Mouse (Mus musculus) embryonic facial prominence, embryonic 14.5 days (tissue): ENCODE measurements around the gene Olfr1509. TPM values are rescaled to one million over a fixed set of nuclear protein-coding genes. Genes with fewer than 3 reads are reported as not detected.
"Not testable (repeated sequence)": the region's sequence is repeated elsewhere in the genome, so short reads cannot be mapped to it uniquely, and the experiment has no call there.

Experiments used
- ATAC-seq: fragments of 200-750 bp; cut with Nextera tagmentation; 2 replicates; pipeline ENCODE4 v1.8.0; 2017; ENCODE audit warnings: low read depth, moderate number of reproducible peaks, moderate TSS enrichment
- DNase-seq: peaks from one replicate; pipeline ENCODE4 v3.0.0-alpha.2; 2015; ENCODE audit warnings: low spot score
- H3K27ac ChIP-seq: fragments of 300-500 bp; sonication (generic); replicated peaks from 2 replicates; pipeline ENCODE4 v1.5.1; 2014; ENCODE audit warnings: low read depth, mild to moderate bottlenecking, low read length, moderate library complexity
- H3K27me3 ChIP-seq: fragments of 300-500 bp; sonication (generic); replicated peaks from 2 replicates; pipeline ENCODE4 v1.6.1; 2014; ENCODE audit warnings: low read length; ENCODE audit not compliant: control insufficient read depth, insufficient read depth
- H3K36me3 ChIP-seq: fragments of 300-500 bp; sonication (generic); 2 replicates; pipeline ENCODE4 v1.6.1; 2014; ENCODE audit warnings: low read length, mixed read lengths; ENCODE audit not compliant: control insufficient read depth, insufficient read depth
- H3K4me1 ChIP-seq: fragments of 300-500 bp; sonication (generic); 2 replicates; pipeline ENCODE4 v1.6.1; 2014; ENCODE audit warnings: antibody characterized with exemption, low read length; ENCODE audit not compliant: control insufficient read depth, insufficient read depth
- H3K4me2 ChIP-seq: fragments of 300-500 bp; sonication (generic); 2 replicates; pipeline ENCODE4 v1.6.1; 2014; ENCODE audit warnings: low read depth, mild to moderate bottlenecking, low read length, moderate library complexity, mixed read lengths
- H3K4me3 ChIP-seq: fragments of 300-500 bp; sonication (generic); 2 replicates; pipeline ENCODE4 v1.5.1; 2014; ENCODE audit warnings: low read depth, mild to moderate bottlenecking, low read length
- H3K9ac ChIP-seq: fragments of 300-500 bp; sonication (generic); 2 replicates; pipeline ENCODE4 v1.6.1; 2014; ENCODE audit warnings: low read depth, mild to moderate bottlenecking, low read length, moderate library complexity, mixed read lengths
- H3K9me3 ChIP-seq: fragments of 300-500 bp; sonication (generic); 2 replicates; pipeline ENCODE4 v1.6.1; 2016; ENCODE audit warnings: low read length; ENCODE audit not compliant: control insufficient read depth
- WGBS: fragments of 180-500 bp; shearing (Covaris S2); extraction: QIAGEN DNeasy Blood & Tissue Kit; methylation state at CpG from one replicate; pipeline ENCODE4 v1.1.7; 2014; 5-methylcytosine and 5-hydroxymethylcytosine counted together
- polyA plus RNA-seq: library from polyadenylated mRNA; unstranded; fragments of >200 nt; fragmentation: Nextera tagmentation; extraction: Ambion mirVana; gene quantifications from 2 replicates; pipeline ENCODE4 v1.2.1, GENCODE M21; 2014

Gene Olfr1509
- polyA plus RNA-seq: not detected in 2 replicates

DNA sequence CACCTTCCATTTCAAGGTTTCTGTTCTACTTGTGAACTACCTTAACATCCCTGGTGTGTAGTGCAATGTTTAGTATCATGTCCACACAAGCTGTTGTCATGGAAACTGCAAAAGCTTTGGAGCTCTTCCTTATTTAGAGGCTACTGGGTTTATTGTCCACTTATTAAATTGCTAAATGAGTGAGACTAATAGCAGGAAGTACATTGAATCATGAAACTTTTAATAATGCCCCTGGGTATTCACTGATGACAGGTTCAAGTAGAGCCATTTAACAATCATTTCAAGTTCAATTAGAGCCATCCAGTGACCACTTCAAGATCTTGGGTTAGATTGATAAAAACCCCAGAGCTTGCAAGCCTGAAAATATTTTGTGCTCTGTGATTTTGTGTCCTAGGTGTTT lies at the start of gene Olfr1509:
Gene Olfr1509 (plus strand): TSS at position 301 of the 400 bp plus-strand sequence.
- Histone ChIP-seq H3K36me3 (no peaks in the 10 kb centered on the region), H3K4me3 (no peak within 1 kb of the TSS), H3K27ac (no peak within 1 kb of the TSS), H3K4me2 (no peak within 1 kb of the TSS), H3K27me3 (no peaks in the 10 kb centered on the region), H3K9me3 (no peaks in the 10 kb centered on the region), H3K4me1 (no peaks in the 10 kb centered on the region), H3K9ac (no peak within 1 kb of the TSS)
- ATAC-seq: no peak
- no peak for DNase-seq

DNA sequence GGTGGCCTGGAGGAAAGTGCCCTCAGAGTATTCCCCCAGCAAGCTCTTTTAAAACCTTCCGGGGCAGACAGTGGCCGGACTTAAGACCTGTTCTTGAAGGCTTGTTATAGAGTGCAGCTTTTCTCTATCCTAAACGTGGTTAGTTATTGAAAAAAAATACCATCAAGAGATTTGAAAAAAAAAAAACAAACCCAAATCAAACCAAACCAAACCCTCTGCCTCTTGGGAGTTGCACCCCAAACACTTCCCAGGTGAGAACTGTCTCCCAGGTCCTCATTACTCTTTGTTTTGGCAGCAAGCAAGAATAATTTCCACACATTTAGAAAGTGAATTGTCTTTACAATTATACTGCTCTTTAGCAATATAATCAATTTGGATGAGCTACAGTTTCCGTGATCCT lies 45.5 kb upstream of the Olfr1509 start, which contains the start of gene Olfr1511:
Gene Olfr1511 (minus strand): TSS at position 101 of the 400 bp plus-strand sequence.
- 78% methylated on average over 4 of the region's 4 CpGs for WGBS
- H3K9ac ChIP-seq: no peak within 1 kb of the TSS
- H3K9me3 ChIP-seq: no peaks in the 10 kb centered on the region
- DNase-seq (no peak), ATAC-seq (no peak)
- no peaks in the 10 kb centered on the region for H3K27me3 ChIP-seq
- H3K27ac ChIP-seq: no peak within 1 kb of the TSS
- no peak within 1 kb of the TSS for H3K4me3 ChIP-seq
- H3K36me3 ChIP-seq: no peaks in the 10 kb centered on the region
- no peak within 1 kb of the TSS for H3K4me2 ChIP-seq
- H3K4me1 ChIP-seq: no peaks in the 10 kb centered on the region

DNA sequence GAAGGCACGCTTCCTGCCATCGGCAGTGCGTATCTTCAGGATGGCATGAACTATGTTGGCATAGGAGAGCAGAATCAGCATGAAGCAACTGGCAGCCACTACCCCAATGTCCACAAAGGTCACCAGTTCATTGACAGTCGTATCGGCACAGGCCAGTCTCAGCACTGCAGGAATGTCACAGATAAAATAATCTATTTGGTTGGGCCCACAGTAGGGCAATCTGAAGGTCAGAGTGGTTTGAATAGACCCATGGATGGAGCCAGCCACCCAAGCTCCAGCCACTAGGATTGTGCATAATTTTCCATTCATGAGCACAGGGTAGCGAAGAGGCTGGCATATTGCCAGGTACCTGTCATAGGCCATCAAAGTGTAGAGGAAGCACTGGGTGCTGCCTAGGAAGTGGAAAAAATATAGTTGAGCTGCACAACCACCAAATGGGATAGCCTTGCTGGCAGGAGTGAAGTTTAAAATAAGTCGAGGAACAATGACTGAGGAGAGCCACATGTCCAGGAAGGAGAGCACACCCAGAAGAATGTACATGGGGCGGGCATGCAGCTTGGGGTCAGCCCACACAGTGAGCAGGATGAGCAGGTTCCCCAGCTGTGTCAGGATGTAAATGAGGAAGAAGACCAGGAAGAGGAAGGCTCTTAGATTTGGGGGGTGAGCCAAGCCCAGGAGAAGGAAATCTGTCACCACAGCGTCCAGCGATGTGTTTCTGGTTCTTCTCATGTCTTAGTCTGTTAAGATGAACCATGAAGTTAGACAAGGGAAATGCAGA lies 32.5 kb upstream of the Olfr1509 start:
- not testable (repeated sequence) for H3K4me1 ChIP-seq, H3K4me3 ChIP-seq, H3K4me2 ChIP-seq, H3K36me3 ChIP-seq, DNase-seq, H3K27ac ChIP-seq, H3K9ac ChIP-seq, ATAC-seq, H3K9me3 ChIP-seq, H3K27me3 ChIP-seq
- 78% methylated on average over 7 of the region's 10 CpGs for WGBS

DNA sequence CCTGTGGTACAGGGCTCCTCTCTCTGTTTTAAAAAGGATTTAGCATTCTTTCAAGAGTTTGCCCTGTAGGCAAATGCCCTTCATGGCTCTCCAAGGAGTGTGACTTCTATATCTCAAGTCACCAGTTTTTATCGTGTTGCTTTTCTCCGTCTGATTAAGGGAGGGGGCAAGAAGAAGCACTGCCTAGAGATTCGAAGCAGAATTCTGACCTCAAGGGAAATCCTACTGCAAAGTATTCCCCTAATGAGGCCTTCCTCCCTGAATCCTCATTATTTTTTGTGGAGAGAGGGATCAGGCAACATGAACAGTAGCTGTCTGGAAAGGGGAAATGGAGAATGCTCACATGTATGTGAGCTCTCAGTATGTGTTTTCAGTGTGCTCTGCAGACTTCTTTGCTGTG lies 28.5 kb upstream of the Olfr1509 start, which contains the start of gene Olfr1510:
Gene Olfr1510 (minus strand): TSS at position 101 of the 400 bp plus-strand sequence.
- H3K27me3 ChIP-seq: no peaks in the 10 kb centered on the region
- H3K9me3 ChIP-seq: no peaks in the 10 kb centered on the region
- DNase-seq (no peak), ATAC-seq (no peak)
- no peak within 1 kb of the TSS for H3K27ac ChIP-seq
- H3K9ac ChIP-seq: no peak within 1 kb of the TSS
- no peak within 1 kb of the TSS for H3K4me3 ChIP-seq
- no peak within 1 kb of the TSS for H3K4me2 ChIP-seq
- no peaks in the 10 kb centered on the region for H3K4me1 ChIP-seq
- 81% methylated on average over 3 of the region's 3 CpGs for WGBS
- H3K36me3 ChIP-seq: no peaks in the 10 kb centered on the region

DNA sequence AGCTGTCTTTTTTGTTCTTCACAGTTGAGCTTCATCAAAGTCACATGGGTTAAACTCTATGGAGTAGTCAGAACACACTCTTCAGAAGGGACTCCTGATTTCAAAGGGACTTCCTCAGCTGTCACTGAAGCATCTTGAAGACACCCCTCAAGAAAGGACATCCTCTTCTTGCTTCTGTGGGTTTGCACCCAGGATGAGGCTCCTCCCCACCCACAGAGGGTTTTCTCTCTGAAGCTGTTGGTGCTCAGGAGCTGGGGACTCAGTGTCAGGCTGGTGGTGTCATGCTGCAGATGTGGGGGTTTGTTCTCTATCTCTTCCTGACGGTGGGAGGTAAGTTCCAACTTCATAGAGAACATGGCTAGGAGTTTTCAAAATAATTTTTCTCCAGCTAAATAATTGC lies 15.1 kb upstream of the Olfr1509 start:
- Histone ChIP-seq H3K9me3 (no peaks in the 10 kb centered on the region), H3K4me1 (no peaks in the 10 kb centered on the region), H3K4me2 (no peak overlapping the region), H3K27ac (no peak overlapping the region), H3K4me3 (no peak overlapping the region), H3K36me3 (no peaks in the 10 kb centered on the region), H3K9ac (no peak overlapping the region), H3K27me3 (no peaks in the 10 kb centered on the region)
- 87% methylated on average over 1 of the region's 1 CpGs for WGBS
- no peak for ATAC-seq
- DNase-seq: no peak

DNA sequence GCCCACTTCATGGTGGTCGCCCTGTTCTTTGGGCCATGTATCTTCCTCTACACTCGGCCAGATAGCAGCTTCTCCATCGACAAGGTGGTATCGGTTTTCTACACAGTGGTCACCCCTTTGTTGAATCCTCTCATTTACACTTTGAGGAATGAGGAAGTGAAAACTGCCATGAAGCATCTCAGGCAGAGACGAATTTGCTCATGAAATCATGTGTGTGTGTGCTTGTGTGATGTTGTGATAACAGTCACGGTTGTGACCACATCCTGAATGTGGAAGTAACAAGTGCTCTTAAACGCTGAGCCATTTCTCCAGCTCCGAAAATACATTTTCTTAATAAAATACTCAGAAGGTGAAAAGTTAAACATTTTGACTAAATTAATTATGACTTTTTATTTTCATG lies 8.3 kb downstream of the Olfr1509 start:
- Histone ChIP-seq H3K27ac (no peak overlapping the region), H3K9me3 (no peaks in the 10 kb centered on the region), H3K4me2 (no peak overlapping the region), H3K9ac (no peak overlapping the region), H3K36me3 (no peaks in the 10 kb centered on the region), H3K27me3 (no peaks in the 10 kb centered on the region), H3K4me3 (no peak overlapping the region), H3K4me1 (no peaks in the 10 kb centered on the region)
- 84% methylated on average over 8 of the region's 8 CpGs for WGBS
- ATAC-seq: no peak
- no peak for DNase-seq

DNA sequence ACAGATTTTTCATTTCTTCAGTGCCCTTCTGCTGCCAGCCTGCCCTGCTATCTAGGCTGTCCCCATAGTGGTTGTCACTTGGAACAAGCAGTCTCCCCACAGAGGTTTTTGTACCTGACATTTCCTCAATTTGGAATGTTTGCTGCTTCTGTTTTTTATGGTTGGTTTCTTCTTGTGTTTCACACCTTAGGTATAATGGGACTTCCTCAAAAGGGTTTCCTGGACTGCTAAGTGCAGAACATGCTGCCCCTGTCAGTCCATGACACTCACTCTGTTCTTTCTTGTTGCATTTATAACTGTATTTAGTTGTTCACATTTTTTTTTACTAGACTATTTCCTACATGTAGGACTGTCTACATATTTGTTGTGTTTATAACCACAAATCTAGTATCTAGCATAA lies 19.1 kb downstream of the Olfr1509 start:
- DNase-seq (no peak), ATAC-seq (no peak)
- Histone ChIP-seq H3K9me3 (peaks cover 5% of the 10 kb centered on the region; the same call in 1 of the 2 replicates), H3K4me2 (no peak overlapping the region), H3K4me1 (no peaks in the 10 kb centered on the region), H3K27ac (no peak overlapping the region), H3K36me3 (no peaks in the 10 kb centered on the region), H3K9ac (no peak overlapping the region), H3K27me3 (no peaks in the 10 kb centered on the region), H3K4me3 (no peak overlapping the region)

DNA sequence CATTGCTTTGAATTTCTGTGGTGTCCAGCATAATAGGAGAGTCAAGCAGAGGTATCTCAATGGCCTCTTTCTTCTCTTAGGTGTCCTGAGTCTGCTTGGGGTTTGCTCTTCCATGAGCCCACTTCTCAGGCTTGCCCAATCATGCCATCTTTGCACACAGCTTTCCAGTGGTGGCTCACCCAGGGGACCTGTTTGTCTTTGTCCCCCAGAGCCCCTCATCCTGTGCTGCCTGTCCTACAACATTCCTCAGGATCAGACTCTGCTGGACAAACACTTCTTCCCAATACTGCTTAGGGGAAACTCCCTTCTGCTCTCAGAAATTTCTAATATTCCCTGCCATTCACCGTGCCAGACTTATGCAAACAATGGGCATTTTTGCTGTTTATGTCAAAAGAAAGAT lies 22.9 kb downstream of the Olfr1509 start:
- DNase-seq (no peak), ATAC-seq (no peak)
- Histone ChIP-seq H3K4me1 (no peaks in the 10 kb centered on the region), H3K9ac (no peak overlapping the region), H3K36me3 (no peaks in the 10 kb centered on the region), H3K27ac (no peak overlapping the region), H3K4me3 (no peak overlapping the region), H3K27me3 (no peaks in the 10 kb centered on the region), H3K4me2 (no peak overlapping the region), H3K9me3 (no peaks in the 10 kb centered on the region)
- WGBS: 77% methylated on average over 1 of the region's 1 CpGs

DNA sequence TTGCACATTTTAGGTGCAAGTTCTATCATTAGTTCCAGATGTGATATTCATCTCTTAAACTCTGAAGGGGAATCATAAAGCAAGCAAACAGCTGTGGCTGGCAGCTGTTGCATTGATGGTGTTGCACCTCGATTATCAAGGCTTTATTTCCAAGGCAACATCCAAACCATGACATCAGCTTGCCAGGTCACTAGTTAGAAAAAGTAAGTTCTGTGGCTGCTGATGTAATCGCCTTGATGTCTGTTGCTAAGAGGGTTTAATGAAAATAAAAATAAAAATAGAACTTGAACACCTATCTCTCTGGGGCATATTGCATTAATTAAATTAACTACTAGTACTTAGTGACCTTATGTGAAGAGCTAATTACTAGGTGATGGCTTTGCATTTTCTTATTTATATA lies 24.6 kb downstream of the Olfr1509 start, which contains the start of gene Olfr1508:
Gene Olfr1508 (minus strand): TSS at position 101 of the 400 bp plus-strand sequence.
- Histone ChIP-seq H3K4me1 (no peaks in the 10 kb centered on the region), H3K9ac (no peak within 1 kb of the TSS), H3K27me3 (no peaks in the 10 kb centered on the region), H3K9me3 (no peaks in the 10 kb centered on the region), H3K36me3 (no peaks in the 10 kb centered on the region), H3K4me3 (no peak within 1 kb of the TSS), H3K4me2 (no peak within 1 kb of the TSS), H3K27ac (no peak within 1 kb of the TSS)
- ATAC-seq (no peak), DNase-seq (no peak)
- 66% methylated on average over 2 of the region's 2 CpGs for WGBS
